Mouse (Mus musculus) midbrain, embryonic 11.5 days (tissue): ENCODE results near the gene Pptc7. TPM values are rescaled to one million over a fixed set of nuclear protein-coding genes. Genes with fewer than 3 reads are reported as not detected.
A peak's percentile ranks its signal among the peaks of the same experiment; 100 is the strongest.

Source experiments
- ATAC-seq: fragments of 200-750 bp; cut with Nextera tagmentation; 2 replicates; pipeline ENCODE4 v1.8.0; 2017; ENCODE audit warnings: moderate TSS enrichment, moderate library complexity; ENCODE audit not compliant: low FRiP score
- DNase-seq: peaks from one replicate; pipeline ENCODE4 v3.0.0; 2015; ENCODE audit warnings: low spot score; ENCODE audit errors: missing footprints
- H3K27ac ChIP-seq: fragments of 300-500 bp; sonication (generic); 2 replicates; pipeline ENCODE4 v1.5.1; 2014; ENCODE audit warnings: low read depth, low read length
- H3K27me3 ChIP-seq: fragments of 300-500 bp; sonication (generic); 2 replicates; pipeline ENCODE4 v1.6.1; 2014; ENCODE audit warnings: mild to moderate bottlenecking, low read length, moderate library complexity, mixed read lengths; ENCODE audit not compliant: control insufficient read depth, insufficient read depth
- H3K36me3 ChIP-seq: fragments of 300-500 bp; sonication (generic); 2 replicates; pipeline ENCODE4 v1.6.1; 2014; ENCODE audit warnings: mild to moderate bottlenecking, low read length, moderate library complexity, mixed read lengths; ENCODE audit not compliant: control insufficient read depth, insufficient read depth
- H3K4me1 ChIP-seq: fragments of 300-500 bp; sonication (generic); 2 replicates; pipeline ENCODE4 v1.6.1; 2014; ENCODE audit warnings: low read length; ENCODE audit not compliant: control insufficient read depth, insufficient read depth
- H3K4me2 ChIP-seq: fragments of 300-500 bp; sonication (generic); 2 replicates; pipeline ENCODE4 v1.6.1; 2014; ENCODE audit warnings: mild to moderate bottlenecking, moderate library complexity
- H3K4me3 ChIP-seq: fragments of 300-500 bp; sonication (generic); 2 replicates; pipeline ENCODE4 v1.5.1; 2014; ENCODE audit warnings: low read depth, low read length
- H3K9ac ChIP-seq: fragments of 300-500 bp; sonication (generic); 2 replicates; pipeline ENCODE4 v1.6.1; 2014; ENCODE audit warnings: low read length
- H3K9me3 ChIP-seq: fragments of 300-500 bp; sonication (generic); 2 replicates; pipeline ENCODE4 v1.6.1; 2016; ENCODE audit warnings: low read length; ENCODE audit not compliant: control insufficient read depth
- WGBS: fragments of 180-500 bp; shearing (Covaris S2); extraction: QIAGEN DNeasy Blood & Tissue Kit; methylation state at CpG from one replicate; pipeline ENCODE4 v1.1.7; 2014; 5-methylcytosine and 5-hydroxymethylcytosine counted together
- polyA plus RNA-seq: library from polyadenylated mRNA; unstranded; fragments of >200 nt; fragmentation: Nextera tagmentation; extraction: Ambion mirVana; gene quantifications from 2 replicates; pipeline ENCODE4 v1.2.1, GENCODE M21; 2014

Pptc7 gene
- polyA plus RNA-seq, 1 experiment from 2014 or later = 7.6 TPM

DNA sequence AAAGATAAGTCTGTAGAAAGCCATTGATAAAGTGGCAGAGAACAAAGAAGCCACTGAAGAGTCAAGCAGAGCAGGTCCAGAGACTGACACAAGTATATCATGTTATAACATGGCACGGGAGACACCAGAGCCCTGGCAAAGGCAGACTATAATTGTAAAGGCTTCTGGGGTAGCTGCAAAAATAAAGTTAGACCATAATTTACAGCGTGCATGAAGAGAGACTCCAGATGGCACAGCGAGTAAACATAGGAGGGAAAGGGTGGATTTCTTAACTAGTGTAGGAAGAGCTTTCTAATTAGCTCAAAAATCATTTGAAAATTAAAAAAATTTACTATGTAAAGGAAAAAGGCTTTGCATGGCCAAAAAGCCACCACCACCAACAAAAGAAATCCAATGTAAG lies 43.1 kb downstream of the Pptc7 start:
- H3K9me3 ChIP-seq = no peaks in the 10 kb centered on the region
- no peaks in the 10 kb centered on the region; the same call in 1 of the 2 replicates for H3K36me3 ChIP-seq
- ATAC-seq (no peak), DNase-seq (no peak)
- WGBS = 93% methylated on average over 3 of the region's 3 CpGs
- H3K27ac ChIP-seq = no peak overlapping the region
- H3K27me3 ChIP-seq = no peaks in the 10 kb centered on the region
- H3K4me3 ChIP-seq = no peak overlapping the region
- no peaks in the 10 kb centered on the region for H3K4me1 ChIP-seq
- H3K9ac ChIP-seq = no peak overlapping the region
- H3K4me2 ChIP-seq = no peak overlapping the region

DNA sequence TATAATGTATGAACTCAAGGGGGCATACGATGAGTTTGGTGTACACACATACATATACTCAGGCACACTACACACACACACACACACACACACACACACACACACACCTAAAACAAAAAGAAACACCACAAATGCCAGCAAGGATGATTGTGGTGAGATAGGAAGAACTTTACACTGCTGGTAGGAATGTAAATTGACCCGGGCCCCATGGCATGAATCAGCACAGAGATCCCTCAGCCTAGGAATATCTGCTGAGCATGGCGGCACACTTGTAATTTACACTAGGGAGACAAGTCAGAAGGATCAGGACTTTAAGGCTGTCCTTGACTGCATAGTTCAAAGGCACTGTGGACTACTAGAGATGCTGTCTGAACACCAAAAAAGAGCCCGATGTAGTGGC lies 46.1 kb downstream of the Pptc7 start:
- 93% methylated on average over 4 of the region's 4 CpGs for WGBS
- Histone ChIP-seq H3K9me3 (no peaks in the 10 kb centered on the region), H3K27me3 (no peaks in the 10 kb centered on the region)

DNA sequence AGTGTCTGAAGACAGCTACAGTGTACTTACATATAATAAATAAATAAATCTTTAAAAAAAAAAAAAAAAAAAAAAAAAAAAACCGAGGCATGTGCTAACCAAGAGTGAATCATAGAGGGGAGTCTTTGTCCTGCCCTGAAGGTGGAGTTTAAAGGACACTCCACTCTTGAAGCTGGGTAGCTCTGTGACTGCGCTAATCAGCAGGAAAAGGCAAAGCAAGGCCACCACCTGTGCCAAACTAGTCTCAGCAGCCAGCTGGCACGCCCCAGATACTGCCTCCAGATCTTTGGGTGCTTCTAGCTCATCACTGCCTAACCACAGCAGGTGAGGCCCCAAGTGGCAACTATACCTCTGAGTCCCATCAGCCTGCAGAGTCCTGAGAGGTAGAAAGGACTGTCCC lies 50.5 kb downstream of the Pptc7 start:
- Histone ChIP-seq H3K36me3 (no peaks in the 10 kb centered on the region), H3K4me3 (no peak overlapping the region), H3K4me2 (no peak overlapping the region), H3K27me3 (no peaks in the 10 kb centered on the region), H3K27ac (no peak overlapping the region), H3K9me3 (no peaks in the 10 kb centered on the region), H3K9ac (no peak overlapping the region), H3K4me1 (no peaks in the 10 kb centered on the region)
- peak; percentile 4 for DNase-seq
- ATAC-seq = no peak
- WGBS = 78% methylated on average over 3 of the region's 3 CpGs

More for the DNA sequence above, 46.1 kb downstream of the Pptc7 start:
- Histone ChIP-seq H3K36me3 (no peaks in the 10 kb centered on the region), H3K4me1 (no peaks in the 10 kb centered on the region), H3K27ac (no peak overlapping the region), H3K4me3 (no peak overlapping the region), H3K4me2 (no peak overlapping the region), H3K9ac (no peak overlapping the region)
- DNase-seq (no peak), ATAC-seq (no peak)

DNA sequence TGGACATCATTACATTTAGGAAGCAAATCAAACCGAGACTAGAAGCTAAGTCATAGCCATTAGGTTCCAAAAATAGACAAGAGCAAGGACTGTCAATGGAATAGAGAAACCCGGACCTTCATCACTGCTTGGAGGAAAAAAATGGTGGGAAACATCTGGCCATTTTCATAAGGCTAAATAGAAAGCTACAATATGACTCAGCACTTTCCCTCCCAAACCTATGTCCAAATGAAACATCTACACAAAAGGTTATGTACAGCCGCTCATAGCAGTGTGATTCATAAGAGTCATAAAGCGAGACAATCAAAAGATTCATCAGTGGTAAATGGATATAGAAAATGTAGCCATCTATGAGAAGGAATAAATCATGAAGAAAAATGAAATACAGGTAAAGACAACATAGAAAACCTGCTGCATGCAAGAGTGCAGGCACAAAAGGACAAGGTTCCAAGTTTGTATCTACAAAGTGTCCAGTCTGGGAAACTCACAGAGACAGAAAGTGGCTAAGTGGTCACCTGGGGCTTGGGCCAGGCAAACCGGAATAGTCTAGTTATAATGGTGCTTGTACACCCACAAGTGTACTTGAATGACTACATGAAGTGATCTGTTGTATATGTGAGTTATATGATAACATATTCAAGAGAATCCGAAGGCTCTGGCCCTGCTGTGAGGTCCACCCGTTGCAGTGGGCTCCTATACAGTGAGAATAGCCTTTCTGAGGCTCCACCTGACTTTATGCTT lies 52.6 kb downstream of the Pptc7 start:
- H3K4me1 ChIP-seq = no peaks in the 10 kb centered on the region
- no peak overlapping the region for H3K4me2 ChIP-seq
- H3K27me3 ChIP-seq = no peaks in the 10 kb centered on the region
- ATAC-seq (no peak), DNase-seq (no peak)
- WGBS = 91% methylated on average over 7 of the region's 7 CpGs
- H3K36me3 ChIP-seq = no peaks in the 10 kb centered on the region
- no peak overlapping the region for H3K27ac ChIP-seq
- no peak overlapping the region for H3K9ac ChIP-seq
- H3K4me3 ChIP-seq = no peak overlapping the region
- H3K9me3 ChIP-seq = no peaks in the 10 kb centered on the region

DNA sequence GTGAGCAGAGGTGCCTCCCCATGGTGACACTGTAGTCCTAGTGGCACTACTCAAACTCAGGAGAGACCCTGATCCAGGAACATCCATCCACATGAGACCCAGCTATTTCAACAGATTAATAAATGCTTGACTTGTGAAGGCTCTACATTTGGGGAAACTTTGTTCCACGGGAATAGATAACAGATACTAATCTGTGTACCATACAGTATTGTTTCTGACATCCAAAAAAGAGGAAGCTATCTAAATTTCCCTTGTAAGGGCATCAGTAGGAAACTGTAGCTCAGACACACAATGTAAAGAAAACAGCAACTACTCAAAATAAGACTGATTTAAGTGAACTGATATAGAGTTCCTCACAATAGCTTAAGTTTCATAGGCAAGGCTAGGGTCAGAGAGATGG lies 58.7 kb downstream of the Pptc7 start:
- H3K27ac ChIP-seq = no peak overlapping the region
- WGBS = 74% methylated on average over 1 of the region's 1 CpGs
- H3K27me3 ChIP-seq = no peaks in the 10 kb centered on the region
- no peak overlapping the region for H3K4me2 ChIP-seq
- H3K36me3 ChIP-seq = no peaks in the 10 kb centered on the region
- ATAC-seq (no peak), DNase-seq (no peak)
- H3K4me1 ChIP-seq = no peaks in the 10 kb centered on the region
- no peak overlapping the region for H3K9ac ChIP-seq
- H3K9me3 ChIP-seq = no peaks in the 10 kb centered on the region; the same call in 1 of the 2 replicates
- H3K4me3 ChIP-seq = no peak overlapping the region

DNA sequence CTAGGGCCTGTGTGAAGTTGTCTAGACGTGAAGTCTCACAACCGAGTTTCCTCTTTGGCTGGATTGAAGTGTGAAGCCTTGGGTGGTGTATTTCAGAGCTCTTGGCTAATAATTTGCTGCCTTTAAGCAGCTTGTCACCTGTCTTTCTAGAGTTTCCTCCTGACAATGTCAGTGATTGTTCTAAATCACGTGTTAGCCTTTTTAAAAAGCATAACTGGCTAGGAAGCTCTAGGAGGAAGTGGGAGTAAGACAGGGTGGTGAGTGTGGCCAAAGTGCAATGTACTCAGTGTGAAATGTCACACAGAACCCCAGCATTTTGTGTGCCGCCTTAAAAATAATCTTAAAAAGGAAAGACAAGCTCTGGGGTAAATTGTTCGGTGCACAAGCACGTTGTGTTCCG lies 59.6 kb downstream of the Pptc7 start:
- ATAC-seq (no peak), DNase-seq (no peak)
- 63% methylated on average over 7 of the region's 7 CpGs for WGBS
- H3K27me3 ChIP-seq = no peaks in the 10 kb centered on the region
- H3K9me3 ChIP-seq = no peaks in the 10 kb centered on the region; the same call in 1 of the 2 replicates
- H3K9ac ChIP-seq = no peak overlapping the region
- no peak overlapping the region for H3K27ac ChIP-seq
- H3K4me3 ChIP-seq = no peak overlapping the region
- no peaks in the 10 kb centered on the region for H3K36me3 ChIP-seq
- H3K4me2 ChIP-seq = no peak overlapping the region
- no peaks in the 10 kb centered on the region for H3K4me1 ChIP-seq

DNA sequence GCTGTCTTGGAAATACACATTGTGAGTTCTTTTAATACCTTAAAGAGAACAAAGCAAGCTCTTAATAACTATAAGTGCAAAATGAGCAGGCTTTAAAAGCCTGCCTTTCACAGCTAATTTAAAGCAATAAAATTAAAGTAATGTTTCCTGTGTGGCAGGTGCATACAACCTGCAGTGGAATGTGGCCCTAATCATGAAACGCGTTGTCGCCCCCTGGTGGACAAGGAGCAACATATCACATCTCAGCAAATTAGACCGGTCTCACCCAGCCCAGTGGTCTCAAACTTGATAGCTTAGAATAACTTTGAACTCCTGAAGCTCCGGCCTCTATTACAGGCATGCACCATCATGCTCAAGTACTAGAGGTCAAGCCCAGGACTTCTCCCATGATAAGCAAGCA lies 60.1 kb downstream of the Pptc7 start:
- H3K36me3 ChIP-seq = no peaks in the 10 kb centered on the region
- H3K9ac ChIP-seq = no peak overlapping the region
- no peak overlapping the region for H3K4me3 ChIP-seq
- H3K4me1 ChIP-seq = no peaks in the 10 kb centered on the region
- WGBS = 10% methylated on average over 5 of the region's 5 CpGs
- no peak overlapping the region for H3K4me2 ChIP-seq
- H3K27me3 ChIP-seq = no peaks in the 10 kb centered on the region
- no peak overlapping the region for H3K27ac ChIP-seq
- ATAC-seq (no peak), DNase-seq (peak; percentile 93)
- H3K9me3 ChIP-seq = no peaks in the 10 kb centered on the region; the same call in 1 of the 2 replicates

DNA sequence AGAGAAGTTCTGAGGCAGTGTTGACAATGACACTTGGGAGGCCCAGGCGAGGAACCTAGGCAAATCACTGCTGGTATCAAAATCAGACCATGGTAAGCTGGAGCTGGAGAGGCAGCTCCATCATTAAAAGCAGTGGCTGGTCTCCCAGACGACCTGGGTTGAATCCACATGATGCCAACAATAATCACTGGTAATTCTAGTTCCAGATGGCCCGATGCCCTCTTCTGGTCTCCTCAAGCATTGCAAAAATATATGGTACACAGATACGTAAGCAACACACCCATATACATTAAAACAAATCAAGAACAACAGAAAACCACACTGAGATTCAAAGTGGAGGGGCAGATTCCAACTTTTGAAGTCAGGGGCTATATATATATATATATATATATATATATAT lies 61.6 kb downstream of the Pptc7 start:
- Histone ChIP-seq H3K4me2 (no peak overlapping the region), H3K4me1 (no peaks in the 10 kb centered on the region), H3K36me3 (no peaks in the 10 kb centered on the region), H3K9me3 (no peaks in the 10 kb centered on the region; the same call in 1 of the 2 replicates), H3K27me3 (no peaks in the 10 kb centered on the region), H3K4me3 (no peak overlapping the region), H3K9ac (no peak overlapping the region), H3K27ac (no peak overlapping the region)
- no peak for DNase-seq
- WGBS = 84% methylated on average over 4 of the region's 4 CpGs
- no peak for ATAC-seq

DNA sequence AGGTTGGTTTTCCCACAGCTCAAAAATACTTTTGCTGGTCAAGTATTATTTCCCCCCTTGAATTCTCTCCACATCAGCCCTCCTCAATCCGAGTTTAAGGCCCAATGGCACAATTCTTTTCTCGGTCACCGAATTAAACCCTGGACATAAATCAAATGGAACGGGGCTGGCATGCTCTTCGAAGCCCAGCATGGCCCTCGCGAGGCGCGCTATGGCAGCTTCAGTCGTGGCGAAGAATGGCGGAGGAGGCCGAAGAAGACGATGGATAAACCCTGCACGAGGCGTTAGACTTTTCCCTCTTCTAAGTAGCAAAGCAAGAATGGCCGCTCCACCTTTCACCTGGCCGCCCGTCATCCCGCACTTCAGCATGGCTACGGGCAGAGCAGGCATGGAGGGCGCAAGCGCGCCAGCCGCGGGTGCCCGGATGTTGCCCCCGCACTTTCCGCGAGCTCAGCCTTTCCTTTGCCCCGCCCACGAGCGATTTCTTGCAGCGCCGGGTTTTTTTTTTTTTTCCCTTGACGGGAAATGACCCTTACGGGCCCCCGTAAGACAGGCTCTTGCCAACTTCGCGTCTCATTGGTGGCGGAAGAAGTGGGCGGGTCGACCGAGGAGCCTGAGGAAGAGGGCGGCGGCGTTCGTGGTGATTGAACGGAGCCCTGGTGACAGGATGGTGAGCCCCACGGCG lies 69.8 kb downstream of the Pptc7 start, which contains the start of the genes Rad9b and Vps29:
Rad9b (minus strand) TSS at position 427 of the 685 bp plus-strand sequence.
Vps29 (plus strand) TSS at position 563 of the 685 bp plus-strand sequence.
- Histone ChIP-seq H3K36me3 (no peaks in the 10 kb centered on the region), H3K27me3 (no peaks in the 10 kb centered on the region), H3K4me1 (0 out of 2 replicates have a peak, but pooled peaks cover 2% of the 10 kb centered on the region), H3K9me3 (no peaks in the 10 kb centered on the region), H3K9ac (peak within 1 kb of the TSS; percentile 86), H3K4me2 (peak within 1 kb of the TSS; percentile 84), H3K27ac (0 out of 2 replicates have a peak within 1 kb of the TSS, but pooled peaks have one; percentile 12), H3K4me3 (peak within 1 kb of the TSS; percentile 93)
- WGBS = 2% methylated on average over 51 of the region's 51 CpGs
- DNase-seq (peak; percentile 100), ATAC-seq (peak; percentile 95)
